Mouse (Mus musculus): ENCODE data around the gene Zfp978. TPM values are rescaled to one million over a fixed set of nuclear protein-coding genes. Genes with fewer than 3 reads are reported as not detected.
"Not testable (repeated sequence)": the region's sequence is repeated elsewhere in the genome, so short reads cannot be mapped to it uniquely, and the experiment has no call there.

The Zfp978 gene
- polyA plus RNA-seq, 1 experiment from 2014 or later: 0.14 TPM

GRCm38 (mm10) chr4:147403509-147403908 is 42.4 kb downstream of the Zfp978 start:
- H3K36me3 ChIP-seq; H3K27ac ChIP-seq (replicated peaks); H3K4me1 ChIP-seq (replicated peaks); ATAC-seq (ENCODE audit: low FRiP score, low read depth); H3K4me2 ChIP-seq; H3K4me3 ChIP-seq; H3K9ac ChIP-seq; H3K27me3 ChIP-seq: not testable (repeated sequence)
- 92% methylated on average over 6 of the region's 6 CpGs for WGBS
- peaks cover 51% of the 10 kb centered on the region for H3K9me3 ChIP-seq

- H3K4me2 ChIP-seq; H3K4me1 ChIP-seq (replicated peaks); H3K27ac ChIP-seq (replicated peaks); H3K4me3 ChIP-seq; H3K36me3 ChIP-seq; H3K27me3 ChIP-seq; H3K9ac ChIP-seq: not testable (repeated sequence)
- 0 out of 2 replicates have a peak, but pooled peaks have one; percentile 20 for ATAC-seq (ENCODE audit: low FRiP score, low read depth)
- WGBS: 75% methylated on average over 6 of the region's 6 CpGs
- peaks cover 55% of the 10 kb centered on the region for H3K9me3 ChIP-seq
Measured at GRCm38 (mm10) chr4:147403931-147404913, 43.1 kb downstream of the Zfp978 start.

- under 1% methylated on average over 38 of the region's 75 CpGs for WGBS
- peak; percentile 94 for ATAC-seq (ENCODE audit: low FRiP score, low read depth)
- Histone ChIP-seq H3K27ac (replicated peaks) (peak overlapping the region; percentile 70), H3K9ac (peak overlapping the region; percentile 64), H3K4me1 (replicated peaks) (peaks cover 2% of the 10 kb centered on the region; the same call in 1 of the 2 replicates), H3K27me3 (no peaks in the 10 kb centered on the region), H3K9me3 (peaks cover 55% of the 10 kb centered on the region), H3K4me3 (peak overlapping the region; percentile 52), H3K36me3 (peaks cover 14% of the 10 kb centered on the region), H3K4me2 (peak overlapping the region; percentile 83)
Measured at GRCm38 (mm10) chr4:147406735-147407462, 45.8 kb downstream of the Zfp978 start.

GRCm38 (mm10) chr4:147407463-147407822 is 46.3 kb downstream of the Zfp978 start:
- 4% methylated on average over 12 of the region's 13 CpGs for WGBS
- no peak for ATAC-seq (ENCODE audit: low FRiP score, low read depth)
- Histone ChIP-seq H3K36me3 (peaks cover 14% of the 10 kb centered on the region), H3K27me3 (no peaks in the 10 kb centered on the region), H3K9ac (peak overlapping the region; percentile 64), H3K9me3 (peaks cover 50% of the 10 kb centered on the region), H3K27ac (replicated peaks) (peak overlapping the region; percentile 70), H3K4me1 (replicated peaks) (peaks cover 2% of the 10 kb centered on the region; the same call in 1 of the 2 replicates), H3K4me2 (peak overlapping the region; percentile 83), H3K4me3 (peak overlapping the region; percentile 52)

- not testable (repeated sequence) for H3K27me3 ChIP-seq; H3K9ac ChIP-seq; H3K27ac ChIP-seq (replicated peaks); H3K4me1 ChIP-seq (replicated peaks); H3K4me2 ChIP-seq; ATAC-seq (ENCODE audit: low FRiP score, low read depth); H3K36me3 ChIP-seq; H3K4me3 ChIP-seq
- 70% methylated on average over 1 of the region's 1 CpGs for WGBS
- peaks cover 29% of the 10 kb centered on the region for H3K9me3 ChIP-seq
Measured at GRCm38 (mm10) chr4:147416365-147416764, 55.3 kb downstream of the Zfp978 start.

GRCm38 (mm10) chr4:147417157-147417778 is 56.2 kb downstream of the Zfp978 start:
- Histone ChIP-seq H3K9ac (no peak overlapping the region), H3K36me3 (no peaks in the 10 kb centered on the region), H3K9me3 (peaks cover 34% of the 10 kb centered on the region), H3K27me3 (no peaks in the 10 kb centered on the region), H3K27ac (replicated peaks) (no peak overlapping the region), H3K4me3 (no peak overlapping the region), H3K4me2 (no peak overlapping the region), H3K4me1 (replicated peaks) (no peaks in the 10 kb centered on the region)
- WGBS: 54% methylated on average over 7 of the region's 8 CpGs
- peak; percentile 32; the same call in 1 of the 2 replicates for ATAC-seq (ENCODE audit: low FRiP score, low read depth)

GRCm38 (mm10) chr4:147417921-147418320 is 56.8 kb downstream of the Zfp978 start:
- Histone ChIP-seq H3K4me2 (no peak overlapping the region), H3K4me3 (no peak overlapping the region), H3K9me3 (peaks cover 34% of the 10 kb centered on the region), H3K36me3 (no peaks in the 10 kb centered on the region), H3K27ac (replicated peaks) (no peak overlapping the region), H3K4me1 (replicated peaks) (no peaks in the 10 kb centered on the region), H3K27me3 (no peaks in the 10 kb centered on the region), H3K9ac (no peak overlapping the region)
- 65% methylated on average over 10 of the region's 10 CpGs for WGBS
- ATAC-seq (ENCODE audit: low FRiP score, low read depth): no peak

GRCm38 (mm10) chr4:147418333-147418732 is 57.2 kb downstream of the Zfp978 start:
- H3K9ac ChIP-seq; H3K27me3 ChIP-seq; ATAC-seq (ENCODE audit: low FRiP score, low read depth); H3K27ac ChIP-seq (replicated peaks); H3K4me1 ChIP-seq (replicated peaks); H3K36me3 ChIP-seq; H3K4me3 ChIP-seq; H3K4me2 ChIP-seq: not testable (repeated sequence)
- WGBS: 56% methylated on average over 7 of the region's 7 CpGs
- peaks cover 34% of the 10 kb centered on the region for H3K9me3 ChIP-seq

GRCm38 (mm10) chr4:147419190-147419589 is 58.1 kb downstream of the Zfp978 start:
- peaks cover 40% of the 10 kb centered on the region for H3K9me3 ChIP-seq
- H3K4me3 ChIP-seq; H3K9ac ChIP-seq; H3K4me1 ChIP-seq (replicated peaks); H3K27ac ChIP-seq (replicated peaks); H3K36me3 ChIP-seq; ATAC-seq (ENCODE audit: low FRiP score, low read depth); H3K4me2 ChIP-seq; H3K27me3 ChIP-seq: not testable (repeated sequence)
- 87% methylated on average over 8 of the region's 8 CpGs for WGBS

GRCm38 (mm10) chr4:147419756-147420590 is 58.9 kb downstream of the Zfp978 start:
- 81% methylated on average over 5 of the region's 5 CpGs for WGBS
- not testable (repeated sequence) for H3K4me2 ChIP-seq; H3K36me3 ChIP-seq; ATAC-seq (ENCODE audit: low FRiP score, low read depth); H3K4me3 ChIP-seq; H3K9ac ChIP-seq; H3K27ac ChIP-seq (replicated peaks); H3K4me1 ChIP-seq (replicated peaks); H3K27me3 ChIP-seq
- peaks cover 43% of the 10 kb centered on the region for H3K9me3 ChIP-seq

- no peaks in the 10 kb centered on the region for H3K4me1 ChIP-seq (replicated peaks)
- peaks cover 47% of the 10 kb centered on the region for H3K9me3 ChIP-seq
- H3K4me2 ChIP-seq: no peak overlapping the region
- no peaks in the 10 kb centered on the region for H3K27me3 ChIP-seq
- WGBS: 66% methylated on average over 3 of the region's 3 CpGs
- H3K4me3 ChIP-seq: no peak overlapping the region
- no peaks in the 10 kb centered on the region for H3K36me3 ChIP-seq
- H3K9ac ChIP-seq: no peak overlapping the region
- no peak overlapping the region for H3K27ac ChIP-seq (replicated peaks)
- ATAC-seq (ENCODE audit: low FRiP score, low read depth): no peak
Measured at GRCm38 (mm10) chr4:147420794-147421193, 59.7 kb downstream of the Zfp978 start.

Measured in hindbrain, embryonic 15.5 days (tissue).